In the genomic region with DNA sequence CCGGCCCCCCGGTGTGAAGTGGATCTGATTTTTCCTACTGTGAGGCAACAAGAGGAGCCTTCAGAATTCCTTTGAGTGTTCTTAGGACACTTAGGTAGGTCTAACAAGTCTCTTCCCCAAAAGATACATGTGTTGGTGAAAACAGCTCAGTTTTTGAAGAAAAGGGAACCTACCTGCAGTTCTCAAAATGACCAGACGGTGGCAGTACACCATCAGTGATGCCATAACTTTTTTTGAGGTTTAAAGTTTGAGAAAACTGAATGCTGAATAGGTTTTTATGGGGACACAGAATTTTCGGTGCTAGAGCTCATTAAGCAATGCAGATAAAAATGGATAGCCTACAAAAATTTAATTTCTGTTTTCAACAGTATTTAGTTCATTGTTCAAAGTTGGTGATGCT, we compare ENCODE assay signal across 8 mouse cellular contexts.
DNase-seq lines count a peak whose midpoint lies in the region; ATAC-seq and TF ChIP-seq lines count a peak whose summit lies in the region.

No protein-coding gene starts in this region.

- H3K9me3 ChIP-seq in midbrain, embryonic 10.5 days (replicated peaks): no peaks in the 10 kb centered on the region
- no peaks in the 10 kb centered on the region for H3K9me3 ChIP-seq in midbrain, embryonic 15.5 days
- H3K9me3 ChIP-seq in forebrain, postnatal 0 days (ENCODE audit: low read length): no peaks in the 10 kb centered on the region
- no peaks in the 10 kb centered on the region for H3K9me3 ChIP-seq in intestine, postnatal 0 days (ENCODE audit: control insufficient read depth)
- no peaks in the 10 kb centered on the region for H3K9me3 ChIP-seq in limb, embryonic 13.5 days

- WGBS in midbrain, embryonic 10.5 days: 12% methylated on average over 4 of the region's 4 CpGs
- 7% methylated on average over 4 of the region's 4 CpGs for WGBS in midbrain, embryonic 15.5 days
- 9% methylated on average over 4 of the region's 4 CpGs for WGBS in forebrain, postnatal 0 days
- 6% methylated on average over 4 of the region's 4 CpGs for WGBS in intestine, postnatal 0 days
- WGBS in limb, embryonic 13.5 days: 13% methylated on average over 4 of the region's 4 CpGs

- H3K4me1 ChIP-seq in midbrain, embryonic 10.5 days: peaks cover 76% of the 10 kb centered on the region
- peaks cover 21% of the 10 kb centered on the region for H3K4me1 ChIP-seq in midbrain, embryonic 15.5 days
- H3K4me1 ChIP-seq in forebrain, postnatal 0 days (ENCODE audit: insufficient read depth): peaks cover 3% of the 10 kb centered on the region; the same call in 1 of the 2 replicates
- no peaks in the 10 kb centered on the region for H3K4me1 ChIP-seq in intestine, postnatal 0 days (replicated peaks; ENCODE audit: control insufficient read depth, insufficient read depth, low read length)
- peaks cover 49% of the 10 kb centered on the region for H3K4me1 ChIP-seq in limb, embryonic 13.5 days

- peak overlapping the region; percentile 84 for H3K27ac ChIP-seq in midbrain, embryonic 10.5 days (replicated peaks)
- no peak overlapping the region for H3K27ac ChIP-seq in midbrain, embryonic 15.5 days
- H3K27ac ChIP-seq in forebrain, postnatal 0 days (ENCODE audit: low read depth, low read length): no peak overlapping the region
- peak overlapping the region; percentile 37; the same call in 1 of the 2 replicates for H3K27ac ChIP-seq in intestine, postnatal 0 days (ENCODE audit: low read depth, low read length)
- peak overlapping the region; percentile 23; the same call in 1 of the 2 replicates for H3K27ac ChIP-seq in limb, embryonic 13.5 days

- peak; percentile 70 for DNase-seq in midbrain, embryonic 10.5 days (ENCODE audit: low spot score)
- DNase-seq in cerebellum, adult 11-12 months: peak; percentile 26
- DNase-seq in forebrain, postnatal 0 days: peak; percentile 92
- DNase-seq in ovary, postnatal 36 days (ENCODE audit: low spot score): peak; percentile 32
- peak; percentile 63 to 70 for DNase-seq in urinary bladder, postnatal 36 days (ENCODE audit: low spot score in 2 of 2)

- no peak overlapping the region for H3K4me3 ChIP-seq in midbrain, embryonic 10.5 days
- no peak overlapping the region for H3K4me3 ChIP-seq in midbrain, embryonic 15.5 days
- no peak overlapping the region for H3K4me3 ChIP-seq in forebrain, postnatal 0 days (ENCODE audit: low read depth, low read length)
- peak overlapping the region; percentile 18; the same call in 1 of the 2 replicates for H3K4me3 ChIP-seq in intestine, postnatal 0 days (ENCODE audit: low read depth, low read length)
- H3K4me3 ChIP-seq in limb, embryonic 13.5 days: peak overlapping the region; percentile 12; the same call in 1 of the 2 replicates

- H3K36me3 ChIP-seq in midbrain, embryonic 10.5 days: no peaks in the 10 kb centered on the region
- H3K36me3 ChIP-seq in midbrain, embryonic 15.5 days (replicated peaks): no peaks in the 10 kb centered on the region
- H3K36me3 ChIP-seq in forebrain, postnatal 0 days (ENCODE audit: insufficient read depth): no peaks in the 10 kb centered on the region
- H3K36me3 ChIP-seq in intestine, postnatal 0 days (ENCODE audit: control insufficient read depth, insufficient read depth): no peaks in the 10 kb centered on the region
- no peaks in the 10 kb centered on the region for H3K36me3 ChIP-seq in limb, embryonic 13.5 days

- no peak for ATAC-seq in midbrain, embryonic 15.5 days (replicated peaks)
- ATAC-seq in forebrain, postnatal 0 days: no peak
- no peak for ATAC-seq in intestine, postnatal 0 days
- ATAC-seq in limb, embryonic 13.5 days (ENCODE audit: low FRiP score, low read depth): no peak

- peak; percentile 93 for TF ChIP-seq CTCF in forebrain, postnatal 0 days (IDR thresholded peaks at IDR 0.05; ENCODE audit: low read depth)
- TF ChIP-seq CTCF in intestine, postnatal 0 days (IDR thresholded peaks at IDR 0.05; ENCODE audit: low read depth): peak; percentile 89

- H3K4me2 ChIP-seq in midbrain, embryonic 15.5 days: no peak overlapping the region
- H3K4me2 ChIP-seq in forebrain, postnatal 0 days (ENCODE audit: low read depth): no peak overlapping the region
- H3K4me2 ChIP-seq in intestine, postnatal 0 days (replicated peaks; ENCODE audit: low read depth): peak overlapping the region; percentile 45
- peak overlapping the region; percentile 53 for H3K4me2 ChIP-seq in limb, embryonic 13.5 days (replicated peaks)

- peaks cover 31% of the 10 kb centered on the region for H3K27me3 ChIP-seq in midbrain, embryonic 10.5 days (ENCODE audit: low read depth, poor library complexity, severe bottlenecking)
- H3K27me3 ChIP-seq in midbrain, embryonic 15.5 days (replicated peaks): no peaks in the 10 kb centered on the region
- H3K27me3 ChIP-seq in forebrain, postnatal 0 days (ENCODE audit: insufficient read depth, low read length): peaks cover 3% of the 10 kb centered on the region; the same call in 1 of the 2 replicates
- H3K27me3 ChIP-seq in intestine, postnatal 0 days (replicated peaks; ENCODE audit: control insufficient read depth, insufficient read depth, low read length): no peaks in the 10 kb centered on the region
- peaks cover 62% of the 10 kb centered on the region for H3K27me3 ChIP-seq in limb, embryonic 13.5 days

- H3K9ac ChIP-seq in midbrain, embryonic 15.5 days: no peak overlapping the region
- H3K9ac ChIP-seq in forebrain, postnatal 0 days: 0 out of 2 replicates have a peak overlapping the region, but pooled peaks have one; percentile 14
- no peak overlapping the region for H3K9ac ChIP-seq in intestine, postnatal 0 days (ENCODE audit: low read depth, low read length)
- H3K9ac ChIP-seq in limb, embryonic 13.5 days: no peak overlapping the region

Comparison
In these comparisons a context has a peak if more than half of its experiments do, and no peak if none do; other contexts are left out.
1. H3K27ac ChIP-seq: peak in midbrain, embryonic 10.5 days (single experiment), intestine, postnatal 0 days (single experiment) and limb, embryonic 13.5 days (single experiment); none in midbrain, embryonic 15.5 days (single experiment) and forebrain, postnatal 0 days (single experiment).
2. DNase-seq: peak in every context shown above with its lines; median percentile 92 in forebrain, postnatal 0 days; 70 in midbrain, embryonic 10.5 days; 66 in urinary bladder, postnatal 36 days; 32 in ovary, postnatal 36 days; 26 in cerebellum, adult 11-12 months.
3. H3K4me3 ChIP-seq: peak in intestine, postnatal 0 days (single experiment) and limb, embryonic 13.5 days (single experiment); none in midbrain, embryonic 10.5 days (single experiment), midbrain, embryonic 15.5 days (single experiment) and forebrain, postnatal 0 days (single experiment).
4. H3K4me2 ChIP-seq: peak in intestine, postnatal 0 days (single experiment) and limb, embryonic 13.5 days (single experiment); none in midbrain, embryonic 15.5 days (single experiment) and forebrain, postnatal 0 days (single experiment).